Mouse (Mus musculus) liver, embryonic 11.5 days (tissue): Measurements from ENCODE around the gene Pim3. TPM values are rescaled to one million over a fixed set of nuclear protein-coding genes. Genes with fewer than 3 reads are reported as not detected.

Experiments
- ATAC-seq: fragments of 200-750 bp; cut with Nextera tagmentation; replicated peaks from 2 replicates; pipeline ENCODE4 v1.8.0; 2017; ENCODE audit warnings: moderate number of reproducible peaks, mild to moderate bottlenecking, moderate TSS enrichment, moderate library complexity; ENCODE audit not compliant: low FRiP score
- DNase-seq: peaks from one replicate; pipeline ENCODE4 v3.0.0-alpha.2; 2017; ENCODE audit warnings: low spot score
- H3K27ac ChIP-seq: fragments of 300-500 bp; sonication (generic); 2 replicates; pipeline ENCODE4 v1.5.1; 2014; ENCODE audit warnings: mild to moderate bottlenecking, low read depth, low read length, control low read depth
- H3K27me3 ChIP-seq: fragments of 300-500 bp; sonication (generic); replicated peaks from 2 replicates; pipeline ENCODE4 v1.6.1; 2014; ENCODE audit warnings: low read length, mixed read lengths; ENCODE audit not compliant: control insufficient read depth, insufficient read depth
- H3K36me3 ChIP-seq: fragments of 300-500 bp; sonication (generic); 2 replicates; pipeline ENCODE4 v1.6.1; 2014; ENCODE audit warnings: mild to moderate bottlenecking, low read length, moderate library complexity, mixed read lengths; ENCODE audit not compliant: control insufficient read depth, insufficient read depth
- H3K4me1 ChIP-seq: fragments of 300-500 bp; sonication (generic); replicated peaks from 2 replicates; pipeline ENCODE4 v1.6.1; 2014; ENCODE audit warnings: low read length, mixed read lengths; ENCODE audit not compliant: control insufficient read depth, insufficient read depth
- H3K4me2 ChIP-seq: fragments of 300-500 bp; sonication (generic); 2 replicates; pipeline ENCODE4 v1.6.1; 2014; ENCODE audit warnings: mild to moderate bottlenecking, control low read depth, moderate library complexity
- H3K4me3 ChIP-seq: fragments of 300-500 bp; sonication (generic); 2 replicates; pipeline ENCODE4 v1.5.1; 2014; ENCODE audit warnings: low read depth, low read length, control low read depth
- H3K9ac ChIP-seq: fragments of 300-500 bp; sonication (generic); 2 replicates; pipeline ENCODE4 v1.6.1; 2014; ENCODE audit warnings: low read depth, low read length, control low read depth
- H3K9me3 ChIP-seq: fragments of 300-500 bp; sonication (generic); 2 replicates; pipeline ENCODE4 v1.6.1; 2016; ENCODE audit warnings: low read length, inconsistent platforms, mixed read lengths; ENCODE audit not compliant: control insufficient read depth
- WGBS: fragments of 180-500 bp; shearing (Covaris S2); extraction: QIAGEN DNeasy Blood & Tissue Kit; methylation state at CpG from one replicate; pipeline ENCODE4 v1.1.7; 2014; 5-methylcytosine and 5-hydroxymethylcytosine counted together
- polyA plus RNA-seq: library from polyadenylated mRNA; unstranded; fragments of >200 nt; fragmentation: Nextera tagmentation; extraction: Ambion mirVana; gene quantifications from 2 replicates; pipeline ENCODE4 v1.2.1, GENCODE M21; 2014

The Pim3 gene
- polyA plus RNA-seq, 1 experiment from 2014 or later: 35.9 TPM

DNA sequence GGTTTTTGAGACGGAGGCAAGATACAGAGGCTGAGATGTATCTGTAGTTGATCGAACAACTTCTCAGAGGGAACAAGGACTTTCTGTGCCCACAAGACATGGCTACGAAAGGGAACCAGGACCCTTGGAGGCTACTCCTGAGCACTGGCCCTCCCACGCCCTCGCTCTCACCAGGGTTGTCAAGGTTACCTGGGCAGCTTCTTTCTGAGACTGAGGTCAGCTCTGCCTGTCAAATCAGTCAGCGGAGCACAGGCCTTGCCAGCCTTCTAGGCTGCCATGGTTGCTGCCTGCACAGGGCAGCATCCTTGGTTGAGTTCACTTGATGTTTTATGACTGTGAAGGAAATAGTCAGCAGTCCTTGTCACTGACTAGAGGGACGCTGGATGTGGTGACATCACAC lies 39.5 kb upstream of the Pim3 start:
- H3K27ac ChIP-seq: no peak overlapping the region
- ATAC-seq (no peak), DNase-seq (no peak)
- 88% methylated on average over 7 of the region's 7 CpGs for WGBS
- peaks cover 26% of the 10 kb centered on the region for H3K36me3 ChIP-seq
- H3K9ac ChIP-seq: no peak overlapping the region
- no peaks in the 10 kb centered on the region for H3K9me3 ChIP-seq
- no peaks in the 10 kb centered on the region for H3K4me1 ChIP-seq
- H3K4me3 ChIP-seq: no peak overlapping the region
- H3K27me3 ChIP-seq: no peaks in the 10 kb centered on the region
- H3K4me2 ChIP-seq: no peak overlapping the region

- no peak overlapping the region for H3K4me3 ChIP-seq
- H3K27ac ChIP-seq: no peak overlapping the region
- H3K9me3 ChIP-seq: no peaks in the 10 kb centered on the region
- H3K4me2 ChIP-seq: no peak overlapping the region
- no peak overlapping the region for H3K9ac ChIP-seq
- no peak for ATAC-seq
- H3K27me3 ChIP-seq: no peaks in the 10 kb centered on the region
- WGBS: 86% methylated on average over 5 of the region's 5 CpGs
- no peak for DNase-seq
- H3K4me1 ChIP-seq: no peaks in the 10 kb centered on the region
- H3K36me3 ChIP-seq: peaks cover 26% of the 10 kb centered on the region
Observed at GRCm38 (mm10) chr15:88823376-88823775, 38.6 kb upstream of the Pim3 start.

GRCm38 (mm10) chr15:88827466-88827865 lies 34.5 kb upstream of the Pim3 start:
- H3K4me1 ChIP-seq: no peaks in the 10 kb centered on the region
- ATAC-seq (no peak), DNase-seq (no peak)
- WGBS: 90% methylated on average over 6 of the region's 6 CpGs
- H3K36me3 ChIP-seq: peaks cover 26% of the 10 kb centered on the region
- H3K4me3 ChIP-seq: no peak overlapping the region
- no peak overlapping the region for H3K9ac ChIP-seq
- no peaks in the 10 kb centered on the region for H3K27me3 ChIP-seq
- no peaks in the 10 kb centered on the region for H3K9me3 ChIP-seq
- no peak overlapping the region for H3K4me2 ChIP-seq
- no peak overlapping the region for H3K27ac ChIP-seq

DNA sequence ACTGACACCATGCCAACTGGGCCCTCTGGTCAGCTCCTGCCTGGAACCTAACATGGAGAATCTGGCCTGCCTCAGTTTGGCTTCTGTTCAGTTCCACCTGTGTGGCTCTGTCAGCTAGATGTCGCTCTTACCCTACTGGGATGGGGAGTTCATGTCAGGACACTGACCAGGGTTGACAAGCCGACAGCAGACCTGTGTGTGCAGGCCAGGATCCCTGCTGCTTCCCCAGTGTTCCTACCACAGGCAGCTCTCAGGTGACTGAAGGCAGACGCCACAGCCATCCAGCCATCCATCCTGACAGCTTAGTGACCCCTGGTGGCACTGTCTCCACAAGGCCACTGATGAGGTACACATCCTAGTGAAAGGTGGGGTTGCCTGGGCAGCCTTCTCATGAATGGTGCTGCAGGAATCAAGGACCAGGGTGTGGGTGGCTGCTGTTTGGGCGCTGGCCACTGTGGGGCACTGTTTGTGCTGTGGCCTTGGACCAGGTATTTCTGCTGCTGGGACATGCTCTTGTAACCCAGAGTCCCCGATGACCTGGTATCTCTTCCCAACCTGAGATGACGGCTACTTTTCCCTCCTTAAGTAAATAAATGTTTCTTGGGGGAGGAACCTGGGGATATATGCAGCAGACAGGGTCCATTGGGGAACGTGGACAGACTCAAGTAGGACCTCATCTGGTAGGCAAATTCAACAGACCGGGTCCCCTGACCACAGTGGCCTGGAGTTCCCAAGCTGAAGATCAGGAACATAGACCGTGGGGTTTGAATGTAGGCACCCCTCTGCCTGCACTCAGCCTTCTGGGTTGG lies 33.8 kb upstream of the Pim3 start:
- no peaks in the 10 kb centered on the region for H3K9me3 ChIP-seq
- H3K9ac ChIP-seq: no peak overlapping the region
- H3K4me3 ChIP-seq: no peak overlapping the region
- peak; percentile 65 for ATAC-seq
- DNase-seq: peak; percentile 74
- H3K27me3 ChIP-seq: no peaks in the 10 kb centered on the region
- no peak overlapping the region for H3K4me2 ChIP-seq
- 31% methylated on average over 9 of the region's 9 CpGs for WGBS
- H3K36me3 ChIP-seq: peaks cover 22% of the 10 kb centered on the region
- no peaks in the 10 kb centered on the region; the same call in none of the 2 replicates for H3K4me1 ChIP-seq
- H3K27ac ChIP-seq: no peak overlapping the region

DNA sequence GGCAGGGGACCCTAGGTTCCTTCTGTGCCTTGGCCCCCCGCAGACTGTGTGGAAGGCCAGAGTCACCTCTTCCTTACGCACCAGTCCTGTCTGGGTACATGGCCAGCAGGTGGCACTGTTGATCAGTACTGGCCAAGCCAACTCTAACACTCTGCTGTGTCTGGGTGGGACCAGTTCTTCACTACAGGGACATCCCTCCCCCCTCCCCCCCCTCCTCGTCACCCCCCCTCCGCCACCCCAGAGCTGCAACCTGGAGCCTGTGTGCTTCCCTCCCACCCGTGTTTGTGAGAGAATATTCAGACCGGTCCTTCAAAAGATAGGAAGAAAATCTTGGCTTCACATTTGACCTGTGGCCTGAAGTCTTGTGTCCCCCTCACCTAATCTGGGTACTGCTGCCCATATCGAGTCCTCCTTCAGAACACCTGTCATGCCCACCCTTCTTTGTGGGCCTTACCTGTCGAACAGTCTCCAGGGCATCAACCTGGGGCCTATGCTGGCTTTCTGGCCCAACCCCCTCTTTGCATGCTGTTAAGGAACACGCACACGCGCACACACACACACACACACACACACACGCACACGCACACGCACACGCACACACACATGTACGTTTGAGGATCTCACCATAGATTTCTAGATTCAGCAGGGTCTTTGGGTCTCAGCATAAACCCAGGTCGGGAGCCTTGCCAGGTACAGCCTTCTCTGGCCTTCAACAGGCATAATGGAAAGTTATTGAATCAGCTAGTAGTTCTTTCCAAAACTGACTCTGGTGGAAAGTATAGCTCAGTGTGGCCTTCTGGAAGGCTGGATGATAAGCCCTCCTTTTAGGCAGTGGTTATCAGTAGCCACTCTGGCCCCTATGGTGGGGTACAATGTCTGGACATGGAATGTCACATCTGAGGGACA lies 32.9 kb upstream of the Pim3 start:
- H3K36me3 ChIP-seq: peaks cover 16% of the 10 kb centered on the region
- H3K4me2 ChIP-seq: no peak overlapping the region
- 52% methylated on average over 17 of the region's 17 CpGs for WGBS
- no peaks in the 10 kb centered on the region; the same call in none of the 2 replicates for H3K4me1 ChIP-seq
- no peak overlapping the region for H3K9ac ChIP-seq
- peak; percentile 78 for ATAC-seq
- no peak overlapping the region for H3K4me3 ChIP-seq
- H3K27ac ChIP-seq: no peak overlapping the region
- H3K9me3 ChIP-seq: no peaks in the 10 kb centered on the region
- H3K27me3 ChIP-seq: no peaks in the 10 kb centered on the region
- peak; percentile 81 for DNase-seq

- Histone ChIP-seq H3K4me2 (no peak overlapping the region), H3K4me3 (no peak overlapping the region), H3K4me1 (no peaks in the 10 kb centered on the region; the same call in none of the 2 replicates), H3K27me3 (no peaks in the 10 kb centered on the region), H3K9me3 (no peaks in the 10 kb centered on the region), H3K36me3 (peaks cover 11% of the 10 kb centered on the region), H3K9ac (no peak overlapping the region), H3K27ac (no peak overlapping the region)
- ATAC-seq: no peak
- DNase-seq: no peak
- WGBS: 69% methylated on average over 6 of the region's 6 CpGs
Observed at GRCm38 (mm10) chr15:88829791-88830440, 32.1 kb upstream of the Pim3 start.

GRCm38 (mm10) chr15:88830696-88831095 lies 31.3 kb upstream of the Pim3 start:
- Histone ChIP-seq H3K27ac (no peak overlapping the region), H3K4me1 (no peaks in the 10 kb centered on the region; the same call in none of the 2 replicates), H3K9me3 (no peaks in the 10 kb centered on the region), H3K4me2 (no peak overlapping the region), H3K27me3 (no peaks in the 10 kb centered on the region), H3K9ac (no peak overlapping the region), H3K4me3 (no peak overlapping the region), H3K36me3 (peaks cover 4% of the 10 kb centered on the region; the same call in 1 of the 2 replicates)
- ATAC-seq (no peak), DNase-seq (no peak)
- 70% methylated on average over 5 of the region's 5 CpGs for WGBS

DNA sequence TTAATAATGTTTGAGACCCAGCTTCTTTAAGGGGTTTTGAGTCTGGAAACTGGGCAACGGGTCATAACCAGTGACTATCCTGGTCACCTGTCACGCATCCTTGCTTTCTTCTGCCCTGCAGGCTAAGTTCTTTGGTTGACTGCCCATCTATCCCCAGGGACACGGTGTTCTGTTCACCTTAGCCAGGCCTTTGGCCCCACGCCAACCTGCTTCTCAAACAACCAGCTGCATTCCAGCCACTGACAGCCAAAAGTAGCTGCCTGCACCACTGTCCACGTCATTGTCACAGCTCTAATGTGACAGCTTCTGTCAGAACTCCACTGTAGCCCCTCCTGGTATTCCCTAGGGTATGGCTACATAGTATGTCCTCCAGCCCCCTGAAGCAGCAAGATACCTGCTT lies 30.5 kb upstream of the Pim3 start:
- H3K4me2 ChIP-seq: no peak overlapping the region
- no peak for DNase-seq
- no peaks in the 10 kb centered on the region for H3K9me3 ChIP-seq
- 61% methylated on average over 5 of the region's 5 CpGs for WGBS
- no peaks in the 10 kb centered on the region; the same call in none of the 2 replicates for H3K4me1 ChIP-seq
- no peak overlapping the region for H3K27ac ChIP-seq
- no peak overlapping the region for H3K4me3 ChIP-seq
- H3K27me3 ChIP-seq: no peaks in the 10 kb centered on the region
- no peaks in the 10 kb centered on the region for H3K36me3 ChIP-seq
- H3K9ac ChIP-seq: no peak overlapping the region
- ATAC-seq: no peak
